Mouse (Mus musculus) stomach, postnatal 0 days (tissue): ENCODE measurements at regions not wholly inside any gene's neighbourhood (a gene's known extent, or its start where the extent isn't known, plus 50 kb on each side); places are given as distances from the start of the nearest gene placed in this dataset.

Experiments
- ATAC-seq: fragments of 200-750 bp; cut with Nextera tagmentation; 2 replicates; pipeline ENCODE4 v1.8.0; 2017; ENCODE audit not compliant: low FRiP score, low TSS enrichment
- DNase-seq: peaks from one replicate; pipeline ENCODE4 v3.0.0-alpha.2; 2016; ENCODE audit warnings: low spot score
- H3K27ac ChIP-seq: fragments of 300-500 bp; sonication (generic); replicated peaks from 2 replicates; pipeline ENCODE4 v1.5.1; 2014; ENCODE audit warnings: mild to moderate bottlenecking, control low read depth
- H3K27me3 ChIP-seq: fragments of 300-500 bp; sonication (generic); 2 replicates; pipeline ENCODE4 v1.6.1; 2014; ENCODE audit warnings: low read length; ENCODE audit not compliant: control insufficient read depth, insufficient read depth
- H3K36me3 ChIP-seq: fragments of 300-500 bp; sonication (generic); 2 replicates; pipeline ENCODE4 v1.6.1; 2014; ENCODE audit warnings: low read length, mixed read lengths; ENCODE audit not compliant: control insufficient read depth, insufficient read depth
- H3K4me1 ChIP-seq: fragments of 300-500 bp; sonication (generic); replicated peaks from 2 replicates; pipeline ENCODE4 v1.6.1; 2014; ENCODE audit warnings: antibody characterized with exemption; ENCODE audit not compliant: control insufficient read depth, insufficient read depth
- H3K4me2 ChIP-seq: fragments of 300-500 bp; sonication (generic); replicated peaks from 2 replicates; pipeline ENCODE4 v1.6.1; 2014; ENCODE audit warnings: low read depth, mild to moderate bottlenecking, control low read depth, moderate library complexity
- H3K4me3 ChIP-seq: fragments of 300-500 bp; sonication (generic); 2 replicates; pipeline ENCODE4 v1.5.1; 2014; ENCODE audit warnings: low read depth, low read length, control low read depth
- H3K9ac ChIP-seq: fragments of 300-500 bp; sonication (generic); 2 replicates; pipeline ENCODE4 v1.6.1; 2014; ENCODE audit warnings: mild to moderate bottlenecking, low read length, control low read depth, mixed read lengths
- H3K9me3 ChIP-seq: fragments of 300-500 bp; sonication (generic); 2 replicates; pipeline ENCODE4 v1.6.1; 2016; ENCODE audit warnings: low read length; ENCODE audit not compliant: control insufficient read depth
- CTCF ChIP-seq: IDR thresholded peaks from 2 replicates; pipeline ENCODE4 v1.5.1; 2016; ENCODE audit warnings: antibody characterized with exemption, low read depth, mild to moderate bottlenecking, moderate library complexity
- EP300 ChIP-seq: optimal IDR thresholded peaks from 2 replicates; pipeline ENCODE3; 2016; ENCODE audit warnings: antibody characterized with exemption
- WGBS: fragments of 180-500 bp; shearing (Covaris S2); extraction: QIAGEN DNeasy Blood & Tissue Kit; methylation state at CpG from one replicate; pipeline ENCODE4 v1.1.7; 2014; 5-methylcytosine and 5-hydroxymethylcytosine counted together

GRCm38 (mm10) chr2:167831076-167832039 lies 100.5 kb upstream of the Ptpn1 start:
- Histone ChIP-seq H3K27ac (no peak overlapping the region), H3K9me3 (no peaks in the 10 kb centered on the region), H3K4me1 (peaks cover 12% of the 10 kb centered on the region), H3K4me2 (no peak overlapping the region), H3K27me3 (no peaks in the 10 kb centered on the region), H3K36me3 (no peaks in the 10 kb centered on the region), H3K4me3 (no peak overlapping the region), H3K9ac (no peak overlapping the region)
- TF ChIP-seq CTCF (no peak), EP300 (no peak)
- whole genome bisulfite sequencing: 69% methylated on average over 26 of the region's 26 CpGs
- ATAC-seq (no peak), DNase-seq (no peak)

- WGBS: 48% methylated on average over 5 of the region's 5 CpGs
- H3K27me3 ChIP-seq: no peaks in the 10 kb centered on the region
- no peak overlapping the region for H3K4me3 ChIP-seq
- TF ChIP-seq CTCF: no peak
- TF ChIP-seq EP300: no peak
- H3K4me2 ChIP-seq: no peak overlapping the region
- no peak overlapping the region for H3K27ac ChIP-seq
- no peak for ATAC-seq
- no peaks in the 10 kb centered on the region for H3K9me3 ChIP-seq
- no peak overlapping the region for H3K9ac ChIP-seq
- no peaks in the 10 kb centered on the region for H3K36me3 ChIP-seq
- DNase-seq: no peak
- H3K4me1 ChIP-seq: peaks cover 9% of the 10 kb centered on the region
Observed at GRCm38 (mm10) chr2:167828258-167828657, 103.6 kb upstream of the Ptpn1 start.

GRCm38 (mm10) chr2:167826922-167827703 lies 104.7 kb upstream of the Ptpn1 start:
- 56% methylated on average over 12 of the region's 12 CpGs for WGBS
- no peak overlapping the region for H3K9ac ChIP-seq

GRCm38 (mm10) chr2:167823513-167823912 lies 108.3 kb upstream of the Ptpn1 start:
- H3K27me3 ChIP-seq: no peaks in the 10 kb centered on the region
- DNase-seq (peak; percentile 87), ATAC-seq (peak; percentile 73)
- peaks cover 9% of the 10 kb centered on the region for H3K4me1 ChIP-seq
- H3K9ac ChIP-seq: no peak overlapping the region
- no peaks in the 10 kb centered on the region for H3K36me3 ChIP-seq
- H3K4me3 ChIP-seq: no peak overlapping the region
- 3% methylated on average over 9 of the region's 9 CpGs for WGBS
- TF ChIP-seq CTCF (peak; percentile 27), EP300 (no peak)
- H3K9me3 ChIP-seq: no peaks in the 10 kb centered on the region
- H3K27ac ChIP-seq: peak overlapping the region; percentile 87
- no peak overlapping the region; the same call in 1 of the 2 replicates for H3K4me2 ChIP-seq

More at GRCm38 (mm10) chr2:167826922-167827703, 104.7 kb upstream of the Ptpn1 start:
- peaks cover 6% of the 10 kb centered on the region for H3K4me1 ChIP-seq
- DNase-seq (no peak), ATAC-seq (no peak)
- no peak overlapping the region for H3K27ac ChIP-seq
- no peaks in the 10 kb centered on the region for H3K9me3 ChIP-seq
- H3K27me3 ChIP-seq: no peaks in the 10 kb centered on the region
- no peak overlapping the region for H3K4me2 ChIP-seq
- TF ChIP-seq CTCF: no peak
- no peak for TF ChIP-seq EP300
- H3K36me3 ChIP-seq: no peaks in the 10 kb centered on the region
- no peak overlapping the region for H3K4me3 ChIP-seq

GRCm38 (mm10) chr2:167823044-167823443 lies 108.8 kb upstream of the Ptpn1 start:
- Histone ChIP-seq H3K9ac (no peak overlapping the region), H3K4me1 (peaks cover 10% of the 10 kb centered on the region), H3K36me3 (no peaks in the 10 kb centered on the region), H3K9me3 (no peaks in the 10 kb centered on the region), H3K4me3 (no peak overlapping the region), H3K27ac (peak overlapping the region; percentile 87), H3K27me3 (no peaks in the 10 kb centered on the region), H3K4me2 (no peak overlapping the region)
- no peak for TF ChIP-seq CTCF
- TF ChIP-seq EP300: no peak
- ATAC-seq (peak; percentile 32; the same call in 1 of the 2 replicates), DNase-seq (no peak)
- 84% methylated on average over 3 of the region's 3 CpGs for WGBS
